Mouse (Mus musculus): ENCODE results near the gene Lyplal1.

- TF ChIP-seq POLR2A (IDR thresholded peaks at IDR 0.05; ENCODE audit: low read depth, low read length) = no peak
- no peak for TF ChIP-seq CTCF (IDR thresholded peaks at IDR 0.05; ENCODE audit: extremely low read depth, insufficient read depth, insufficient read length, insufficient replicate concordance)
These were observed 14.4 kb upstream of the Lyplal1 start for GRCm38 (mm10) chr1:186131465-186131864.

All from spleen, adult 2 months (tissue).